Mouse (Mus musculus) testis, adult 2 months (tissue): ENCODE data around the gene Cfap126. TPM values are rescaled to one million over a fixed set of nuclear protein-coding genes. Genes with fewer than 3 reads are reported as not detected.
"Not testable (repeated sequence)": the region's sequence is repeated elsewhere in the genome, so short reads cannot be mapped to it uniquely, and the experiment has no call there.

Experiments used
- H3K27ac ChIP-seq: fragments of 200-500 bp; 2 replicates; pipeline ENCODE4 v1.5.1; 2012; ENCODE audit warnings: low read depth, low read length; ENCODE audit not compliant: control insufficient read depth, insufficient read depth
- H3K27me3 ChIP-seq: fragments of 200-500 bp; 2 replicates; pipeline ENCODE4 v1.6.1; 2012; ENCODE audit warnings: mild to moderate bottlenecking, low read length, moderate library complexity; ENCODE audit not compliant: control insufficient read depth, insufficient read depth
- H3K36me3 ChIP-seq: fragments of 200-500 bp; 2 replicates; pipeline ENCODE4 v1.6.1; 2012; ENCODE audit warnings: mild to moderate bottlenecking, low read length; ENCODE audit not compliant: control insufficient read depth, insufficient read depth
- H3K4me1 ChIP-seq: fragments of 200-500 bp; 2 replicates; pipeline ENCODE4 v1.6.1; 2012; ENCODE audit warnings: low read length; ENCODE audit not compliant: control insufficient read depth, insufficient read depth
- H3K4me3 ChIP-seq: fragments of 200-500 bp; 2 replicates; pipeline ENCODE4 v1.5.1; 2012; ENCODE audit warnings: low read depth, mild to moderate bottlenecking, low read length, moderate library complexity, mixed read lengths; ENCODE audit not compliant: control insufficient read depth
- CTCF ChIP-seq: fragments of 200-500 bp; IDR thresholded peaks from 2 replicates; pipeline ENCODE4 v1.5.1; 2012; ENCODE audit warnings: low read depth, mild to moderate bottlenecking, inconsistent platforms, low read length, moderate library complexity; ENCODE audit not compliant: control insufficient read depth, insufficient read depth, insufficient replicate concordance
- POLR2A ChIP-seq: fragments of 200-500 bp; IDR thresholded peaks from 2 replicates; pipeline ENCODE4 v1.6.1; 2012; ENCODE audit warnings: low read depth, mild to moderate bottlenecking, inconsistent platforms, low read length, moderate library complexity; ENCODE audit not compliant: control insufficient read depth
- polyA plus RNA-seq: library from polyadenylated mRNA; depleted of rRNA; stranded (reverse); fragments of >200 nt; gene quantifications from 2 replicates; pipeline ENCODE4 v1.2.3, GENCODE M21; 2012

Gene Cfap126
- polyA plus RNA-seq, 1 experiment, result 314 TPM

DNA sequence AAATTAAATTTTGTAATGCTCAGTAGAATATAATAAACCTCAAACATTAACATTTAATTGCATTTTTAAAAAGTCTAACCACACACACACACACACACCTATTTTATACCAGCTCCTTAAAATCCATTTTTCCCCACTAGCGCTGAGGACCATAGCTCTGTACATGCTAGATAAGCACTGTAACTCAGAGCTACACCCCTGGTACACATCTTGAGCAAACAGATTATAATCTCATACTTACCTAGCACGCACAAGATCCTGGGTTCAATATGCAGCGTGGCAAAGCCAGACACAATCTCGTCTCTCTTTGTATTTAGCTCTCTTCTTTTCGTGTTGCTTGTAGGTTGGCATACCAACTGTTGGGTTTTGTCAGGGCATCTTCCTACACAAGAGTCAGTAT, 10.7 kb downstream of the Cfap126 start:
- no peak overlapping the region for H3K27ac ChIP-seq
- no peaks in the 10 kb centered on the region for H3K36me3 ChIP-seq
- no peaks in the 10 kb centered on the region for H3K4me1 ChIP-seq
- no peaks in the 10 kb centered on the region for H3K27me3 ChIP-seq
- peak overlapping the region; percentile 68; the same call in 1 of the 2 replicates for H3K4me3 ChIP-seq
- TF ChIP-seq POLR2A, result no peak
- no peak for TF ChIP-seq CTCF

DNA sequence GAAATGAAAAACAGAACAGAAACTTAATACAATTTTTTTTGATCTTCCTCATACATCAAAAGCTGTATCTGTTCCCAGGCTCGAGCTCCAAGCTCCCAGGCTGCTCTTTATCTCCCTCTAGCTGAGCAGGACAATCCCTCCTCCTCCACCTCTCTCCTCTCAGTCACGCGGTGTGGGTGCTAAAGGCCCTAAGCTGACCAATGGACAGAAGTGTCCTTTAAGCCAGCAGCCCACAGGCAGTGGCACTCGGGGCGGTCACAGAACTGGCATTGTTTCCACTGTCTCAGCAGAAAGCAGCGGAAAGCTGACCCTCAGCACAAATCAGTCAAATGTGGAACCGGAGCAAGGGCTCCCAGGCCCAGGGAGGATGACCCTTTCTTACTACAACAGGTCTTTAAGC, 15.5 kb downstream of the Cfap126 start:
- H3K36me3 ChIP-seq, result no peaks in the 10 kb centered on the region; the same call in 1 of the 2 replicates

GRCm38 (mm10) chr1:171130971-171131370, 17.3 kb downstream of the Cfap126 start:
- TF ChIP-seq CTCF (no peak), POLR2A (no peak)
- Histone ChIP-seq H3K27ac (no peak overlapping the region), H3K27me3 (no peaks in the 10 kb centered on the region), H3K36me3 (peaks cover 1% of the 10 kb centered on the region; the same call in 1 of the 2 replicates), H3K4me1 (no peaks in the 10 kb centered on the region), H3K4me3 (no peak overlapping the region)

More for the DNA sequence above, 15.5 kb downstream of the Cfap126 start:
- TF ChIP-seq CTCF, result no peak
- TF ChIP-seq POLR2A, result peak; percentile 39; the same call in 1 of the 2 replicates
- H3K27ac ChIP-seq, result no peak overlapping the region
- no peak overlapping the region for H3K4me3 ChIP-seq
- no peaks in the 10 kb centered on the region for H3K4me1 ChIP-seq
- H3K27me3 ChIP-seq, result no peaks in the 10 kb centered on the region

DNA sequence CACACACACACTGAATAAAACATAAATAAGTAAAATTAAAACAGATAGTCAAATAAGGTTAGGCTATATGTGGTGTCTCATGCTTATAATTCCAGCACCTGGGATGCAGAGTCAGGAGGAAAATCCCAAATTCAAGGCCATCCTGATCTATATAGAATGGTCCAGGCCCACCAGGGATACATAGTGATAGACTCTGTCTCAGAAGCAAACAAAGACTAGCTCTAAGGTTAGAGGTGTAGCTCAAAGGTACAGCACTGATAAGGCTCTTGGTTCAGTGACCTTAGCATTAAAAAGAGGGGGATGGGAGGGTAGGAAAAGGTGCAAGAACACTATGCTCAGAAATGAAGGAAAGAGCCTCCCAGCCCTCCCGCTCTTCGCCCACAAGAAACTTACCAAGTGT, 21.9 kb downstream of the Cfap126 start:
- TF ChIP-seq CTCF (no peak), POLR2A (no peak)
- H3K4me1 ChIP-seq, result no peaks in the 10 kb centered on the region
- H3K4me3 ChIP-seq, result no peak overlapping the region
- H3K36me3 ChIP-seq, result peaks cover 1% of the 10 kb centered on the region; the same call in 1 of the 2 replicates
- H3K27me3 ChIP-seq, result no peaks in the 10 kb centered on the region
- H3K27ac ChIP-seq, result no peak overlapping the region

- H3K27ac ChIP-seq, H3K4me1 ChIP-seq, H3K4me3 ChIP-seq, H3K27me3 ChIP-seq, H3K36me3 ChIP-seq: not testable (repeated sequence)
These were observed 23.9 kb downstream of the Cfap126 start for GRCm38 (mm10) chr1:171137486-171138155.

DNA sequence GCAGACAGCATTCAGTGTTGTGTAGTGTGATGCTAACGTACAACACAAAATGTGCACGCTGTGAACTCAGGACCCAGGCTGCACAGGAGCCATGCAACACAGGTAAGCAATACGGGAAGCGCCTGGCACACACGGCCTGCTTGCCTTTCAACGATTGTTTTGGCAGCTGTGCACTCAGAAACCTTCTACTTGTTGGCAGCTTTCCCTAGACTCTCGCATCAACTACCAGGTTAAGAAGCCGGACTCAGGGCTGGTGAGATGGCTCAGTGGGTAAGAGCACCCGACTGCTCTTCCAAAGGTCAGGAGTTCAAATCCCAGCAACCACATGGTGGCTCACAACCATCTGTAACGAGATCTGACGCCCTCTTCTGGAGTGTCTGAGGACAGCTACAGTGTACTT, 29.3 kb downstream of the Cfap126 start:
- H3K4me3 ChIP-seq, H3K27me3 ChIP-seq, H3K27ac ChIP-seq, H3K4me1 ChIP-seq, H3K36me3 ChIP-seq: not testable (repeated sequence)

- peak within 1 kb of the TSS; percentile 99 for H3K4me3 ChIP-seq
- H3K36me3 ChIP-seq, result no peaks in the 10 kb centered on the region
- H3K27me3 ChIP-seq, result no peaks in the 10 kb centered on the region
- H3K4me1 ChIP-seq, result peaks cover 7% of the 10 kb centered on the region
- H3K27ac ChIP-seq, result peak within 1 kb of the TSS; percentile 96
- TF ChIP-seq CTCF, result no peak
- peak; percentile 95 for TF ChIP-seq POLR2A
These were observed 36.4 kb downstream of the Cfap126 start, which contains the start of the genes Sdhc and Mpz for GRCm38 (mm10) chr1:171149974-171150760. Gene Sdhc, minus strand, starts transcription at chr1:171150603. Gene Mpz, plus strand, starts transcription at chr1:171150711.
